ENCODE assay signal across 16 mouse cellular contexts in the genomic region with DNA sequence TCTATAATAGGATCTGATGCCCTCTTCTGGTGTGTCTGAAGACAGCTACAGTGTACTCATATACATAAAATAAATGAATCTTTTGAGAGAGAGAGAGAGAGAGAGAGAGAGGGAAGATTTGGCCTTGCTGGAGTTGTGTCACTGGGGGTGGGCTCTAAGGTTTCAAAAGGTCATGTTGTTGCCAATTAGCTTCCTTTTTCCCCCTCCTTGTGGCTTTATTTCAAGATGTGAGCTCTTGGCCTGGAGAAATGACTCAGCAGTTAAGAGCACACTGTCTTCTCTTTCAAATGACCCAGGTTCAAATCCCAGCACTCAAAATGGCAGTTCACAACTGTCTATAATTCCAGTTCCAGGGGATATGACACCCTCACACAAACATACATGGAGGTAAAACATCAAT.
"Had no signal": no experiment of that assay in that cellular context is flagged by ENCODE, and none has a peak within 500 bp of the region (broad histone marks: within the 10 kb centered on the region; RNA-seq: fewer than 3 reads in every experiment).

No protein-coding gene starts in this region.

- ATAC-seq: hindbrain, embryonic 16.5 days; inflammation-experienced regulatory T-cells, adult 6 months; intestine, embryonic 15.5 days; intestine, postnatal 0 days; liver, embryonic 12.5 days had no signal

- DNase-seq: gastrocnemius, postnatal 14 days; gastrocnemius, postnatal 36 days; heart, adult 2 months; heart, postnatal 14 days; heart, postnatal 36 days; kidney, adult 18-20 months; kidney, adult 8-10 months; kidney, postnatal 10 days; kidney, postnatal 25 days; kidney, postnatal 4 days; left cerebral cortex, postnatal 4 days had no signal
